Mouse (Mus musculus): ENCODE results near the gene Eral1. TPM values are rescaled to one million over a fixed set of nuclear protein-coding genes. Genes with fewer than 3 reads are reported as not detected.
"Not testable (repeated sequence)": the region's sequence is repeated elsewhere in the genome, so short reads cannot be mapped to it uniquely, and the experiment has no call there.

The Eral1 gene
- polyA plus RNA-seq, 1 experiment, result 24.6 TPM

GRCm38 (mm10) chr11:78053078-78053477, 27.1 kb downstream of the Eral1 start:
- Histone ChIP-seq H3K4me2 (ENCODE audit: low read depth) (no peak overlapping the region), H3K27me3 (ENCODE audit: control insufficient read depth, insufficient read depth, insufficient read length) (no peaks in the 10 kb centered on the region), H3ac (ENCODE audit: control insufficient read depth, insufficient read length) (no peak overlapping the region), H3K36me3 (ENCODE audit: control insufficient read depth, insufficient read depth) (peaks cover 17% of the 10 kb centered on the region), H3K79me2 (ENCODE audit: control insufficient read depth, insufficient read depth) (no peaks in the 10 kb centered on the region), H3K4me3 (no peak overlapping the region)
- TF ChIP-seq TCF3 (IDR thresholded peaks at IDR 0.05; ENCODE audit: insufficient read length, low read depth) (no peak), POLR2AphosphoS2 (IDR thresholded peaks at IDR 0.05; ENCODE audit: insufficient read length, low read depth) (no peak), SRF (IDR thresholded peaks at IDR 0.05; ENCODE audit: control insufficient read depth, insufficient read length, low read depth) (no peak), MAX (IDR thresholded peaks at IDR 0.05; ENCODE audit: low read depth) (no peak), E2F4 (IDR thresholded peaks at IDR 0.05; ENCODE audit: insufficient read depth) (no peak), TCF12 (IDR thresholded peaks at IDR 0.05; ENCODE audit: insufficient read depth, poor library complexity, severe bottlenecking) (no peak), REST (IDR thresholded peaks at IDR 0.05; ENCODE audit: insufficient read depth, insufficient read length) (no peak), USF1 (IDR thresholded peaks at IDR 0.05; ENCODE audit: low read depth) (no peak)

- H3ac ChIP-seq (ENCODE audit: control insufficient read depth, insufficient read length), result not testable (repeated sequence)
Measured at GRCm38 (mm10) chr11:78048637-78049036, 31.5 kb downstream of the Eral1 start.

GRCm38 (mm10) chr11:78044758-78045251, 35.4 kb downstream of the Eral1 start:
- H3ac ChIP-seq (ENCODE audit: control insufficient read depth, insufficient read length), result no peak overlapping the region
- peaks cover 8% of the 10 kb centered on the region for H3K79me2 ChIP-seq (ENCODE audit: control insufficient read depth, insufficient read depth)
- no peak overlapping the region for H3K4me3 ChIP-seq
- H3K4me2 ChIP-seq (ENCODE audit: low read depth), result no peak overlapping the region
- TF ChIP-seq POLR2A (IDR thresholded peaks at IDR 0.05; ENCODE audit: insufficient read length, low read depth), result no peak
- TF ChIP-seq POLR2AphosphoS2 (IDR thresholded peaks at IDR 0.05; ENCODE audit: insufficient read length, low read depth), result no peak
- no peak for TF ChIP-seq TCF3 (IDR thresholded peaks at IDR 0.05; ENCODE audit: insufficient read length, low read depth)
- no peak for TF ChIP-seq SRF (IDR thresholded peaks at IDR 0.05; ENCODE audit: control insufficient read depth, insufficient read length, low read depth)
- TF ChIP-seq MYOG (IDR thresholded peaks at IDR 0.05; ENCODE audit: control insufficient read depth in 1 of 3, insufficient read depth in 1 of 3, insufficient read length in 2 of 3, low read depth in 2 of 3), result no peak
- no peak for TF ChIP-seq MAX (IDR thresholded peaks at IDR 0.05; ENCODE audit: low read depth)
- no peak for TF ChIP-seq MYOD1 (IDR thresholded peaks at IDR 0.05; ENCODE audit: control insufficient read depth in 1 of 3, insufficient read length in 2 of 3, low read depth in 2 of 3)
- TF ChIP-seq CEBPB (IDR thresholded peaks at IDR 0.05; ENCODE audit: insufficient read depth, poor library complexity, severe bottlenecking), result no peak
- TF ChIP-seq USF1 (IDR thresholded peaks at IDR 0.05; ENCODE audit: low read depth), result no peak
- H3K36me3 ChIP-seq (ENCODE audit: control insufficient read depth, insufficient read depth), result peaks cover 8% of the 10 kb centered on the region
- H3K27me3 ChIP-seq (ENCODE audit: control insufficient read depth, insufficient read depth, insufficient read length), result no peaks in the 10 kb centered on the region

More at GRCm38 (mm10) chr11:78048637-78049036, 31.5 kb downstream of the Eral1 start:
- H3K36me3 ChIP-seq (ENCODE audit: control insufficient read depth, insufficient read depth); H3K27me3 ChIP-seq (ENCODE audit: control insufficient read depth, insufficient read depth, insufficient read length); H3K4me2 ChIP-seq (ENCODE audit: low read depth); H3K79me2 ChIP-seq (ENCODE audit: control insufficient read depth, insufficient read depth); H3K4me3 ChIP-seq: not testable (repeated sequence)

- H3K4me2 ChIP-seq (ENCODE audit: low read depth); H3K4me3 ChIP-seq; H3ac ChIP-seq (ENCODE audit: control insufficient read depth, insufficient read length): not testable (repeated sequence)
Measured at GRCm38 (mm10) chr11:78042290-78042870, 37.8 kb downstream of the Eral1 start.

GRCm38 (mm10) chr11:78040878-78041277, 39.3 kb downstream of the Eral1 start:
- Histone ChIP-seq H3K36me3 (ENCODE audit: control insufficient read depth, insufficient read depth) (no peaks in the 10 kb centered on the region), H3ac (ENCODE audit: control insufficient read depth, insufficient read length) (no peak overlapping the region), H3K27me3 (ENCODE audit: control insufficient read depth, insufficient read depth, insufficient read length) (no peaks in the 10 kb centered on the region), H3K4me2 (ENCODE audit: low read depth) (no peak overlapping the region), H3K79me2 (ENCODE audit: control insufficient read depth, insufficient read depth) (peaks cover 20% of the 10 kb centered on the region), H3K4me3 (no peak overlapping the region)
- no peak for TF ChIP-seq USF1 (IDR thresholded peaks at IDR 0.05; ENCODE audit: low read depth)
- no peak for TF ChIP-seq SRF (IDR thresholded peaks at IDR 0.05; ENCODE audit: control insufficient read depth, insufficient read length, low read depth)

More at GRCm38 (mm10) chr11:78042290-78042870, 37.8 kb downstream of the Eral1 start:
- not testable (repeated sequence) for H3K36me3 ChIP-seq (ENCODE audit: control insufficient read depth, insufficient read depth); H3K27me3 ChIP-seq (ENCODE audit: control insufficient read depth, insufficient read depth, insufficient read length)
- H3K79me2 ChIP-seq (ENCODE audit: control insufficient read depth, insufficient read depth), result peaks cover 18% of the 10 kb centered on the region
